Mouse (Mus musculus) liver, embryonic 14.5 days (tissue): Measurements from ENCODE around the gene Pacrg. TPM values are rescaled to one million over a fixed set of nuclear protein-coding genes. Genes with fewer than 3 reads are reported as not detected.

Experiments used
- ATAC-seq: fragments of 200-750 bp; cut with Nextera tagmentation; 2 replicates; pipeline ENCODE4 v1.8.0; 2017; ENCODE audit warnings: moderate number of reproducible peaks, mild to moderate bottlenecking, moderate library complexity; ENCODE audit not compliant: insufficient read depth
- DNase-seq, 3 experiments: peaks; one replicate each; pipeline ENCODE4 v3.0.0-alpha.2; 2012 to 2013; ENCODE audit warnings: low read depth in 3 of 3, low spot score in 3 of 3
- H3K27ac ChIP-seq: fragments of 300-500 bp; sonication (generic); 2 replicates; pipeline ENCODE4 v1.5.1; 2014; ENCODE audit warnings: moderate library complexity, mild to moderate bottlenecking, control low read depth, inconsistent platforms
- H3K27me3 ChIP-seq: fragments of 300-500 bp; sonication (generic); 2 replicates; pipeline ENCODE4 v1.6.1; 2014; ENCODE audit warnings: mild to moderate bottlenecking, low read length, moderate library complexity; ENCODE audit not compliant: control insufficient read depth, insufficient read depth
- H3K36me3 ChIP-seq: fragments of 300-500 bp; sonication (generic); replicated peaks from 2 replicates; pipeline ENCODE4 v1.6.1; 2014; ENCODE audit warnings: low read depth; ENCODE audit not compliant: control insufficient read depth, insufficient read depth
- H3K4me1 ChIP-seq, 2 experiments: fragments of 200-500 bp in 1 of 2; fragments of 300-500 bp in 1 of 2; sonication (generic) in 1 of 2; replicated peaks; 2 replicates each; pipeline ENCODE4 v1.6.1; 2012 to 2014; ENCODE audit warnings: antibody characterized with exemption in 1 of 2, inconsistent platforms in 1 of 2, low read length in 1 of 2; ENCODE audit not compliant: control insufficient read depth in 2 of 2, insufficient read depth in 2 of 2
- H3K4me2 ChIP-seq: fragments of 300-500 bp; sonication (generic); 2 replicates; pipeline ENCODE4 v1.6.1; 2014; ENCODE audit warnings: low read depth, mild to moderate bottlenecking, control low read depth, moderate library complexity
- H3K4me3 ChIP-seq, 2 experiments: fragments of 200-500 bp in 1 of 2; fragments of 300-500 bp in 1 of 2; sonication (generic) in 1 of 2; 2 replicates each; pipeline ENCODE4 v1.5.1; 2012 to 2014; ENCODE audit warnings: low read depth in 2 of 2, low read length in 2 of 2, mild to moderate bottlenecking in 2 of 2, control low read depth in 1 of 2, inconsistent platforms in 1 of 2, moderate library complexity in 1 of 2; ENCODE audit not compliant: insufficient read depth in 1 of 2
- H3K9ac ChIP-seq: fragments of 300-500 bp; sonication (generic); replicated peaks from 2 replicates; pipeline ENCODE4 v1.6.1; 2014; ENCODE audit warnings: mild to moderate bottlenecking, control low read depth, moderate library complexity
- H3K9me3 ChIP-seq: fragments of 300-500 bp; sonication (generic); 2 replicates; pipeline ENCODE4 v1.6.1; 2016; ENCODE audit warnings: low read length, mixed read lengths; ENCODE audit not compliant: control insufficient read depth
- CTCF ChIP-seq: IDR thresholded peaks from 2 replicates; pipeline ENCODE4 v1.5.1; 2016; ENCODE audit warnings: antibody characterized with exemption, low read depth, control low read depth
- EP300 ChIP-seq: IDR thresholded peaks from 2 replicates; pipeline ENCODE4 v1.6.1; 2016; ENCODE audit warnings: antibody characterized with exemption, low read depth
- WGBS: fragments of 180-500 bp; shearing (Covaris S2); extraction: QIAGEN DNeasy Blood & Tissue Kit; methylation state at CpG from one replicate; pipeline ENCODE4 v1.1.7; 2014; ENCODE audit not compliant: insufficient replicate concordance; 5-methylcytosine and 5-hydroxymethylcytosine counted together
- polyA plus RNA-seq, 2 experiments: library from polyadenylated mRNA; depleted of rRNA in 1 of 2; stranded (reverse) in 1 of 2; unstranded in 1 of 2; fragments of >200 nt; fragmentation: Nextera tagmentation in 1 of 2; extraction: Ambion mirVana in 1 of 2; gene quantifications; 2 replicates each; pipeline versions ENCODE4 v1.2.1 to v1.2.3; 2012 to 2014

The Pacrg gene
- polyA plus RNA-seq, 2 experiments: 0.04 TPM; not detected in 1

DNA sequence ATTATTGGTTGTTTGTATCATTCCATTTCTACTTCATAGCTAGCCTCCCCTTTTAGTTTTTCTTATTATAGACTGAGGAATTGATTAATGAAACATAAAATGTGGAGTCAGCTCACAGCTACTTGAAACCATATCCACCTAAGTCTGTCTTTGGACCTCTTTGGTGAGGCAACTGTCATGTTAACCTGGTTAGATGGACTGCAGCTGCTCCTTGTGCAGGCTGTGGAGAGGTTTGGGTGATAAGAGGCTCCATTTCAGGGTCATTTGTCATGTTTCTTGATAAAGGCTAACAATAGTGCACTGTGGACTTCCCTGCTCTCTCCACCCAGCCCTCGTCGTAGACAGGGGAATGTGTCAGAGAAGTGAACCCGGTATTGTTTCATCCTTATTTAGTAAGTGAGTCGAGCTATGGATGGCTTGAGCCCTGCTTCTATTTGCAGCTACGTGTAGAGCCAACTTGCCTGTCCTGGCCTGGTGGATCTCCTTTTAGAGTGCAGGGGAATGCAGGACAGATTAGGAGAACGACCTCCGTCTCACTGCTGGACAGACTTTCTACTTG, 366.2 kb downstream of the Pacrg start:
- no peak for TF ChIP-seq EP300
- TF ChIP-seq CTCF: no peak
- H3K27ac ChIP-seq: no peak overlapping the region
- H3K4me3 ChIP-seq: no peak overlapping the region
- DNase-seq: no peak
- H3K27me3 ChIP-seq: no peaks in the 10 kb centered on the region
- H3K9ac ChIP-seq: no peak overlapping the region
- no peaks in the 10 kb centered on the region for H3K9me3 ChIP-seq
- no peaks in the 10 kb centered on the region for H3K36me3 ChIP-seq
- no peak overlapping the region for H3K4me2 ChIP-seq
- H3K4me1 ChIP-seq: peaks cover 0 to 8% of the 10 kb centered on the region in 2 experiments; a peak in 1 of 4 replicates
- 29% methylated on average over 7 of the region's 7 CpGs for WGBS
- no peak for ATAC-seq

GRCm38 (mm10) chr17:10473175-10473574, 366.9 kb downstream of the Pacrg start:
- no peak for DNase-seq
- no peak for ATAC-seq
- Histone ChIP-seq H3K27me3 (no peaks in the 10 kb centered on the region), H3K9me3 (no peaks in the 10 kb centered on the region), H3K4me2 (no peak overlapping the region), H3K4me1 (peaks cover 0 to 5% of the 10 kb centered on the region in 2 experiments; a peak in 1 of 4 replicates), H3K36me3 (no peaks in the 10 kb centered on the region), H3K27ac (no peak overlapping the region), H3K9ac (no peak overlapping the region), H3K4me3 (no peak overlapping the region)
- WGBS: 60% methylated on average over 6 of the region's 6 CpGs
- TF ChIP-seq EP300 (no peak), CTCF (no peak)

DNA sequence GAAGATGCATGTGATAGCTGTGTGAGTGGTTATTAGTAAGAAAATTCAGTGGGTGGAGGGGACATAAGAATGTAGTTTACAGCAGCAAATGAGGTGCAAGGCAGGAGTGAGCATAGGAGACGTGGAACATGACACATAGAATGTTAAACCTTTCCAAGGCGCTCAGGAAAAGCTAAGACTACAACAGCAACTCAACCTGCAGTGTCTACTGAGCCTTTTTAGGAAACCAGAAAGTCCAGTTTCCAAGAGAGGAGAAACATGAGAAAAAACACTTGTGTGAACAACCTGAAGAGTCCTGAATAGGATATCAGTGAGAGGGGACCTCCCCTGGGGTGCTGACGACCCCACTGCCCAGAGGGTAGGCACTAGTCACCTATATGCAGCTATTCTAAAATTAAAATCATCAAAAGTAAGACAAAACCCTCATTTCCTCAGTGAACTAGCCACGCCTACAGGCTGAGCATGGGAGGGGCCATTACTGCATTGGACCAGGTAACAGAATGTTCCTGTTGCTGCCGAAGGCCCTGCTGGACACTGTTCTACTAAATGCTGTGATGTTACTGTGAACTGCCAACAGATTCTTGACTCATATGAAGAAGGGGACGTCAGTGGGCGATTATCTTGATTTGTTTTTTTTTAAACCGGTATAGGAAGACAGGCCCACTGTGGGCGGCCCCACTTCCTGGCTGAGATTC, 370.1 kb downstream of the Pacrg start:
- Histone ChIP-seq H3K9ac (no peak overlapping the region), H3K4me2 (no peak overlapping the region), H3K27ac (no peak overlapping the region), H3K4me3 (no peak overlapping the region), H3K9me3 (no peaks in the 10 kb centered on the region), H3K27me3 (no peaks in the 10 kb centered on the region), H3K36me3 (no peaks in the 10 kb centered on the region), H3K4me1 (peaks cover 0 to 5% of the 10 kb centered on the region in 2 experiments; a peak in 1 of 4 replicates)
- TF ChIP-seq CTCF (no peak), EP300 (no peak)
- ATAC-seq: no peak
- 55% methylated on average over 9 of the region's 9 CpGs for WGBS
- no peak for DNase-seq

DNA sequence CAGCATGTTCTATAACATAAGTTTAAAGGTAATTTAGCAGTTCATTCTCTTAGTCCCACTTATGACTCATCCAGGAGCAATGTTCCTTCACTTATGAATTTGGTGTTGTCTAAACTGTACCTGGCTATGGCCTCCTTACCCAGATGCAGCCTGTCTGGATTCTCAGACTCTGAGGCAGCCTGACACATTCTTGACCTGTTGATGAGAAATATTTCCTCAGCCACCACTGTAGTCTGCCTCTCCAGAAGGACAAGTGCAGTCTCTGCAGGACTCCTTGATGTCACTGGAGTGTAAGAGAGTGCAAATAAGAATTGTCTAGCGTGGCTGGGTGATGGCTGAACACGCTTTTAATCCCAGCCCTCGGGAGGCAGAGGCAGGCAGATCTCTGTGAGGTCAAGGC, 373.0 kb downstream of the Pacrg start:
- Histone ChIP-seq H3K36me3 (no peaks in the 10 kb centered on the region), H3K4me1 (no peaks in the 10 kb centered on the region), H3K27ac (no peak overlapping the region), H3K9ac (no peak overlapping the region), H3K9me3 (no peaks in the 10 kb centered on the region), H3K4me2 (no peak overlapping the region), H3K27me3 (no peaks in the 10 kb centered on the region), H3K4me3 (no peak overlapping the region)
- TF ChIP-seq EP300 (no peak), CTCF (no peak)
- WGBS: 56% methylated on average over 3 of the region's 3 CpGs
- ATAC-seq (no peak), DNase-seq (no peak)

- H3K36me3 ChIP-seq: no peaks in the 10 kb centered on the region
- no peak overlapping the region for H3K4me3 ChIP-seq
- 56% methylated on average over 6 of the region's 6 CpGs for WGBS
- H3K9me3 ChIP-seq: no peaks in the 10 kb centered on the region
- H3K27ac ChIP-seq: no peak overlapping the region
- no peaks in the 10 kb centered on the region for H3K4me1 ChIP-seq
- no peak overlapping the region for H3K9ac ChIP-seq
- no peak for TF ChIP-seq EP300
- no peak for TF ChIP-seq CTCF
- H3K27me3 ChIP-seq: no peaks in the 10 kb centered on the region
- no peak for DNase-seq
- ATAC-seq: no peak
- H3K4me2 ChIP-seq: no peak overlapping the region
Measured at GRCm38 (mm10) chr17:10465467-10465866, 374.6 kb downstream of the Pacrg start.
